Mouse (Mus musculus) spleen, postnatal 0 days (tissue): ENCODE measurements around the gene Gemin4. TPM values are rescaled to one million over a fixed set of nuclear protein-coding genes. Genes with fewer than 3 reads are reported as not detected.

Experiments
- polyA plus RNA-seq: library from polyadenylated mRNA; unstranded; fragments of >200 nt; fragmentation: Nextera tagmentation; extraction: Ambion mirVana; gene quantifications from 2 replicates; pipeline ENCODE4 v1.2.1, GENCODE M21; 2015

The Gemin4 gene
- polyA plus RNA-seq = 9.4 and 9.9 TPM in 2 replicates

GRCm38 (mm10) chr11:76217390-76217800, at the start of gene Gemin4, which contains the start of gene Dbil5:
Gene Gemin4 (minus strand): TSS chr11:76217664.
Gene Dbil5 (plus strand): TSS chr11:76217608.

GRCm38 (mm10) chr11:76242901-76243810, 25.7 kb upstream of the Gemin4 start, which contains the start of the genes Mrm3 and Glod4:
Gene Mrm3 (plus strand): TSS chr11:76243715.
Gene Glod4 (minus strand): TSS chr11:76243725.

GRCm38 (mm10) chr11:76179495-76180145, 37.8 kb downstream of the Gemin4 start, which contains the start of the genes Vps53 and Fam57a:
Gene Vps53 (minus strand): TSS chr11:76179647.
Gene Fam57a (plus strand): TSS chr11:76179671.

Other genes with a start within 250 kb of the Gemin4 start
- gene 1700016K19Rik, start 217.8 kb downstream of the Gemin4 start, polyA plus RNA-seq = not detected in 2 replicates
- 21.9 and 29.3 TPM in 2 replicates for gene Rflnb, start 189.9 kb downstream of the Gemin4 start, polyA plus RNA-seq
- gene Vps53, start 38.0 kb downstream of the Gemin4 start, polyA plus RNA-seq = 18.7 and 20.9 TPM in 2 replicates
- 4.2 and 6.0 TPM in 2 replicates for gene Fam57a, start 38.0 kb downstream of the Gemin4 start, polyA plus RNA-seq
- gene Dbil5, start 56 bp downstream of the Gemin4 start, polyA plus RNA-seq = 0.23 and 1.0 TPM in 2 replicates
- gene Mrm3, start 26.1 kb upstream of the Gemin4 start, polyA plus RNA-seq = 18.3 and 18.8 TPM in 2 replicates
- 65.4 and 68.0 TPM in 2 replicates for gene Glod4, start 26.1 kb upstream of the Gemin4 start, polyA plus RNA-seq
- 7.2 and 8.4 TPM in 2 replicates for gene Nxn, start 181.5 kb upstream of the Gemin4 start, polyA plus RNA-seq
- 57.5 and 58.5 TPM in 2 replicates for gene Timm22, start 189.3 kb upstream of the Gemin4 start, polyA plus RNA-seq